Mouse (Mus musculus) embryonic fibroblast, embryonic 13.5 days (primary cell): ENCODE results near the gene E330009J07Rik. TPM values are rescaled to one million over a fixed set of nuclear protein-coding genes. Genes with fewer than 3 reads are reported as not detected.

Experiments used
- H3K27ac ChIP-seq: 2 replicates; pipeline ENCODE4 v1.5.1; 2012; ENCODE audit warnings: low read length, control low read depth, inconsistent platforms; ENCODE audit not compliant: insufficient read depth
- H3K4me1 ChIP-seq: 2 replicates; pipeline ENCODE4 v1.6.1; 2011; ENCODE audit warnings: low read length; ENCODE audit not compliant: control insufficient read depth, insufficient read depth
- H3K4me3 ChIP-seq: 2 replicates; pipeline ENCODE4 v1.5.1; 2011; ENCODE audit warnings: mild to moderate bottlenecking, control low read depth, low read length; ENCODE audit not compliant: insufficient read depth
- CTCF ChIP-seq: IDR thresholded peaks from 2 replicates; pipeline ENCODE4 v1.5.1; 2011; ENCODE audit warnings: mild to moderate bottlenecking, control low read depth, low read length, moderate library complexity, borderline replicate concordance; ENCODE audit not compliant: insufficient read depth
- POLR2A ChIP-seq: IDR thresholded peaks from 2 replicates; pipeline ENCODE4 v1.6.1; 2011; ENCODE audit warnings: low read depth, mild to moderate bottlenecking, control low read depth, low read length, moderate library complexity
- polyA plus RNA-seq: library from polyadenylated mRNA; stranded (reverse); fragments of >200 nt; gene quantifications from 2 replicates; pipeline ENCODE4 v1.2.4, GENCODE M21; 2011; ENCODE audit warnings: low read depth; ENCODE audit not compliant: missing spikeins, insufficient read length

The E330009J07Rik gene
- 2.0 and 2.4 TPM in 2 replicates for polyA plus RNA-seq

DNA sequence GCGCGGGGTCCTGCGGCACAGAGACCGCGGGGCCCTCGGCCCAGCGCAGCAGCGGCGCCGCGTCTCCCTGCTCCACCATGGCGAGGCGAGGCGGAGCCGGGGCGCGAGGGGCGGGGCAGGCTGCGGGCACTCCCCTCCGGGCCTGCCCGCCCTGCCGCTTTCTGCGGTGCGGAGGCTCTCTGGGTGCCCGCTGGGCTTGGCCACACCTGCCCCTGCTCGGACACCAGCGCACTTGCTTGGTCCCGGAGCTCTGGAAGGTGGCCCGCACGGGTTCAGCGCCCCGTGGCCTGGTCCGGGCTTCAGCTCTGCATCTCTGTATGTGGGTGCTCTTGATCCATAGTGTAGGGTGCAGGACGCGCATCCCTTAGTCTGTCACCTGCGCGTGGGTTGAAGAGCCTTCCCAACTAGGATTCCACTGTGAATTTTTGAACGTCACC lies at the start of gene E330009J07Rik:
TSS of gene E330009J07Rik (minus strand) at position 89 of the 437 bp plus-strand sequence.
- Histone ChIP-seq H3K27ac (no peak within 1 kb of the TSS), H3K4me1 (no peaks in the 10 kb centered on the region; the same call in none of the 2 replicates), H3K4me3 (peak within 1 kb of the TSS; percentile 66)
- TF ChIP-seq CTCF (no peak), POLR2A (peak; percentile 72)

- Histone ChIP-seq H3K4me3 (no peak overlapping the region), H3K27ac (no peak overlapping the region), H3K4me1 (no peaks in the 10 kb centered on the region)
- no peak for TF ChIP-seq POLR2A
- TF ChIP-seq CTCF: no peak
These were observed 46.4 kb upstream of the E330009J07Rik start for GRCm38 (mm10) chr6:40482318-40482717.

DNA sequence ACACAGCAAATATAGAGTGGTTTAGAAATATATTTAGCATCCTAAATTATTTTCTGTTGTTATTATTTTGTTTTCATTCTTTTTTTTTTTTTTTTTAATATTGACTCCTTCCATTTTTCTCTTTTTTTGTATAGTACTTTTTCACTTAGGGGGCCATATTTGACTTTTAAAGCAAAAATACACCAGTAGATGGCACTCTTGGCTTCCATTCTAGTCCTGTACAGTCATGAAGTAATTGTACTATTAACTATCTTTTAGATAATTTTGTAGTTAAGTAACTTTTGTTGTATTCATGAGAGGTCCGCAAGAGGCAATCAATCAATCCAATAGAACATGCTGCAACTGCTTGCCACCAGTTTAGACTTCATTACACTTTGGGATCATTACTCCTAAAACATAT lies 43.8 kb upstream of the E330009J07Rik start:
- Histone ChIP-seq H3K4me1 (no peaks in the 10 kb centered on the region), H3K4me3 (no peak overlapping the region), H3K27ac (no peak overlapping the region)
- TF ChIP-seq POLR2A (no peak), CTCF (no peak)

GRCm38 (mm10) chr6:40476132-40476531 lies 40.2 kb upstream of the E330009J07Rik start:
- Histone ChIP-seq H3K27ac (no peak overlapping the region), H3K4me1 (peaks cover 3% of the 10 kb centered on the region; the same call in 1 of the 2 replicates), H3K4me3 (no peak overlapping the region)
- TF ChIP-seq CTCF: no peak
- TF ChIP-seq POLR2A: no peak

DNA sequence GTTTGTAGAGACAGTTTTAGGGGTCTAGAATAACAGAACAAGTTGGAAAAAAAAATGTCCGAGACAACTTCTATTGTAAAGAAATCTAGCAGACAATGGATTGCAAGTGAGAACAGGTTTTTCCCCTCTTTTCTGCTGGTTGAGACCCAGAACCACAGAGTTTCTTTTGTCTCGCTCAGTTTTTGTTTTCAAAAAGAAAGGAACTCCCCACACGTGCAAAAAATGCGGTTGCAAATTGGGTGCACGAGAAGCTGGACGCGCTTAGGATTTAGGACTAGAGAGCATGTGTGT lies 35.7 kb upstream of the E330009J07Rik start:
- Histone ChIP-seq H3K4me3 (peak overlapping the region; percentile 99), H3K4me1 (peaks cover 3% of the 10 kb centered on the region; the same call in 1 of the 2 replicates), H3K27ac (peak overlapping the region; percentile 81)
- TF ChIP-seq CTCF (no peak), POLR2A (no peak)

GRCm38 (mm10) chr6:40470916-40471719 lies 35.2 kb upstream of the E330009J07Rik start, which contains the start of gene Ssbp1:
Gene Ssbp1 (plus strand): TSS chr6:40471352.
- H3K4me3 ChIP-seq: peak within 1 kb of the TSS; percentile 99

DNA sequence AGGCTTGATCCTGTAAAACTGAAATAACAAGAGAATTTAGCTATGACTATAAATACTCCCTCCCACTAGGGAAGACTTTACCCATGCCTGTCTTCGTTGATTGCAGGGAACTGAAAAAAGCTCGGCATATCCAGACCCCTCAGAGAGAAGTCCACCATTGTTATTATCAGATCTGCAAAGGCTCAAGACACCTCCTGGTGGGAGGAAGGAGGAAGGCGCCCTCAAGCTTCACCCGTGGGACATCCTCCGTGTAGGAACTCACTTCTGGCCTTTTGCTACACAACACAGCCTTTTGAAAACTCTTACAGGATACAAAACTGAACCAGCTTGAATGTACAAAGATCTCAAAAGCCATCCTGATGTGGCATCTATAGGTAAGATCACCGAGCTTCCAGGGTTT lies 29.8 kb upstream of the E330009J07Rik start:
- Histone ChIP-seq H3K4me1 (no peaks in the 10 kb centered on the region), H3K27ac (no peak overlapping the region), H3K4me3 (no peak overlapping the region)
- TF ChIP-seq POLR2A: no peak
- no peak for TF ChIP-seq CTCF

More at GRCm38 (mm10) chr6:40470916-40471719, 35.2 kb upstream of the E330009J07Rik start, which contains the start of gene Ssbp1:
- H3K27ac ChIP-seq: peak within 1 kb of the TSS; percentile 81
- H3K4me1 ChIP-seq: peaks cover 3% of the 10 kb centered on the region; the same call in 1 of the 2 replicates
- TF ChIP-seq CTCF (no peak), POLR2A (peak; percentile 95)

GRCm38 (mm10) chr6:40454436-40455041 lies 18.6 kb upstream of the E330009J07Rik start:
- TF ChIP-seq POLR2A (no peak), CTCF (no peak)
- no peak overlapping the region for H3K27ac ChIP-seq
- no peak overlapping the region for H3K4me3 ChIP-seq
- H3K4me1 ChIP-seq: no peaks in the 10 kb centered on the region

DNA sequence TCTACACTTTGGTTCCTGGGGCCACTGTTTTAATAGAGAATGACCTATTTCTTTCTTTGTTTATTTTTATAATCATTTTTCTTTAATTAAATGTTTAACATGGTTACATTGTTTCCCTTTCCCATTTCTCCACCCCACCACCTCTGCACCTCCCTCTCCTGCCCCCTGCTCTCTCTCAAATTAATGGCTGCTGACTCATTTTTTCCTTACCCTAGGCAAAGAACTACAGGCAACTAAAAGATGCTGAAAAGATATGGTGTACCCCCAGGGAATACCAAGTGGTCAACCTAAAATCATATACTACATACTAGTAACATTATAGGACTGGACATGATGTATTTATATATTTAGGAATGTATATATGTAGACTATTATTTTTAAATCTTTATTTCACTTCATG lies 12.7 kb upstream of the E330009J07Rik start:
- Histone ChIP-seq H3K27ac (no peak overlapping the region), H3K4me3 (no peak overlapping the region), H3K4me1 (no peaks in the 10 kb centered on the region)
- no peak for TF ChIP-seq CTCF
- TF ChIP-seq POLR2A: no peak

DNA sequence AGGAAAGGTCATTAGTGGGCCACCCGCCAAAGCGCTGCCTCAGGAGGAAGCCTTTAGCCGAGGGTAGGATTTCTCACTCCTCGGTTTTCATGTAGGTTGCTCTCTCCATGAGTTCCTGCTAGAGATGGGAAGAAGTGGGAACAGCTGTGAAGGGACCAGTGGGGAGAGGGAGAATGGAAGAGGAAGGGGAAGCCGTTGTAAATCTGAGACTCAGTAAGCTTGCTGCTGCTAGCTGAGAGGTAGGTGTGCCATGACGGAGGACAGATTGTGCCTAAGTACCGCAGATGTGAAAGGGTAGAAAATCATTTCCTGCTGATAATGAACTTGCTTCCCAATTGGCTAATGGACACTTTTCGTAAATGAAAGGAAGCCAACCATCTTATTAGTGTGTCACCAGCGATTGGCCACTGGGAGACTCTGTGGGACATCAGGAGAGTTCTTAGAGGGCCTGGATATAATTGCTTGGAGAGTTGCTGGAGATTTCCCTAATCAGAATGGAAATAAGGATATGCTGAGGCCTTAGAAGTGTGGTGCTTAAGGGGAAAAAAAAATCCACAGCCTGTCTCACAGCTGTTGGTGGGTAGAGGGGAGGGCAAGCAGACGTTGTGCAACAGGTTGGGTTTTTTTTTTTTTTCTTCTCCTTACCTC lies 7.5 kb upstream of the E330009J07Rik start:
- no peak for TF ChIP-seq POLR2A
- H3K4me1 ChIP-seq: no peaks in the 10 kb centered on the region
- H3K4me3 ChIP-seq: no peak overlapping the region
- no peak overlapping the region for H3K27ac ChIP-seq
